Comparison of ENCODE assay signal across 9 mouse cellular contexts in the genomic region with DNA sequence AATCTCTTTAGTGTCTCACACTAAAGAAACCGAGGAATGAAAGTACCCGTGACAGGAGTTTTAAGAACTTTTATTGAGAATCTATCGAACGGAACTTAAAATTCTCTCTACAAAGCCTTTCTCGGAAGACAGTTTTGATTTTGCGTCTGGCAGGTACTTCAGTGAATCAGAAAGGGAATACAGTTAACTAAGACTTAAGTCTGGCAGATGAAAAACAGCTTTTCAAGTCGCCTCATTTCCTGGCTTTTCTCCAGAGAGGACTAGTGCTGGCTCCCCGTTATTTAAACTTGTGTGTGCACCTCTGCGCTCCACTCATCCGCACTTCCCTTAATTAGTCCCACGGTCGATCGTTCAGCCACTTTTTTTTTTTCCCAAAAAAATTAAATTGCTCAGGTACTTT. TPM values are rescaled to one million over a fixed set of nuclear protein-coding genes. Genes with fewer than 3 reads are reported as not detected.
DNase-seq lines count a peak whose midpoint lies in the region; ATAC-seq and TF ChIP-seq lines count a peak whose summit lies in the region.
"Had no signal": no experiment of that assay in that cellular context is flagged by ENCODE, and none has a peak within 500 bp of the region (broad histone marks: within the 10 kb centered on the region; RNA-seq: fewer than 3 reads in every experiment).

No protein-coding gene starts in this region.

- intact Hi-C loops in gastrocnemius, adult 2 months (cut with DNase I): loop anchor here (5.0 kb wide), 1 partner anchor 33 kb away; no protein-coding TSS in a partner anchor

- ATAC-seq in intestine, embryonic 14.5 days (replicated peaks; ENCODE audit: low FRiP score, low TSS enrichment, low read depth): no peak
- no peak for ATAC-seq in megakaryocyte progenitor cell, adult 5-6 weeks (replicated peaks; ENCODE audit: poor library complexity)

- H3K79me2 ChIP-seq in myocyte (ENCODE audit: control insufficient read depth, insufficient read depth): no peaks in the 10 kb centered on the region

- no peak for TF ChIP-seq POLR2A in myocyte (IDR thresholded peaks at IDR 0.05; ENCODE audit: insufficient read length, low read depth)

- H3K36me3 ChIP-seq in intestine, embryonic 14.5 days (ENCODE audit: control insufficient read depth, insufficient read depth, low read length): no peaks in the 10 kb centered on the region
- H3K36me3 ChIP-seq in myocyte (ENCODE audit: control insufficient read depth, insufficient read depth): no peaks in the 10 kb centered on the region

- peak overlapping the region; percentile 75 for H3K9ac ChIP-seq in intestine, embryonic 14.5 days (ENCODE audit: low read length)

- no peak for DNase-seq in gastrocnemius, adult 2 months
- DNase-seq in gastrocnemius, adult 8-10 months (ENCODE audit: low spot score in 2 of 2): no peak
- peak; percentile 20 for DNase-seq in thymus, postnatal 14 days
- DNase-seq in thymus, adult 18-20 months: no peak
- DNase-seq in intestine, embryonic 14.5 days (ENCODE audit: low spot score): no peak
- no peak for DNase-seq in spleen, postnatal 10 days (ENCODE audit: low spot score in 2 of 2)

- H3K27ac ChIP-seq in gastrocnemius, adult 2 months: peak overlapping the region; percentile 98
- no peak overlapping the region; the same call in 1 of the 2 replicates for H3K27ac ChIP-seq in intestine, embryonic 14.5 days (ENCODE audit: low read depth)

- no peak overlapping the region for H3ac ChIP-seq in myocyte (ENCODE audit: control insufficient read depth, insufficient read length)

- H3K4me3 ChIP-seq in gastrocnemius, adult 2 months: peak overlapping the region; percentile 97
- H3K4me3 ChIP-seq in intestine, embryonic 14.5 days (ENCODE audit: low read depth, low read length): peak overlapping the region; percentile 83
- peak overlapping the region; percentile 28 for H3K4me3 ChIP-seq in myocyte

- H3K9me3 ChIP-seq in intestine, embryonic 14.5 days (ENCODE audit: control insufficient read depth, low read length): no peaks in the 10 kb centered on the region

- TF ChIP-seq CTCF in gastrocnemius, adult 2 months (IDR thresholded peaks at IDR 0.05): no peak

- peak overlapping the region; percentile 93 for H3K4me2 ChIP-seq in intestine, embryonic 14.5 days (ENCODE audit: low read length)
- peak overlapping the region; percentile 76 for H3K4me2 ChIP-seq in myocyte (ENCODE audit: low read depth)

- peaks cover 8% of the 10 kb centered on the region; the same call in 1 of the 2 replicates for H3K4me1 ChIP-seq in intestine, embryonic 14.5 days (replicated peaks; ENCODE audit: control insufficient read depth, insufficient read depth, low read length)

- H3K27me3 ChIP-seq in intestine, embryonic 14.5 days (replicated peaks; ENCODE audit: control insufficient read depth, insufficient read depth, low read length): no peaks in the 10 kb centered on the region
- no peaks in the 10 kb centered on the region for H3K27me3 ChIP-seq in myocyte (ENCODE audit: control insufficient read depth, insufficient read depth, insufficient read length)

- WGBS in intestine, embryonic 14.5 days: 3% methylated on average over 13 of the region's 13 CpGs

TF ChIP-seq in myocyte, 11 proteins besides CTCF, POLR2A, EP300 and RAD21:
- no peak for TF ChIP-seq E2F4 (IDR thresholded peaks at IDR 0.05; ENCODE audit: insufficient read depth)
- TF ChIP-seq CEBPB (IDR thresholded peaks at IDR 0.05; ENCODE audit: insufficient read depth, poor library complexity, severe bottlenecking): no peak
- no peak for TF ChIP-seq REST (IDR thresholded peaks at IDR 0.05; ENCODE audit: insufficient read depth, insufficient read length)
- TF ChIP-seq MAX (IDR thresholded peaks at IDR 0.05; ENCODE audit: low read depth): no peak
- no peak for TF ChIP-seq TCF12 (IDR thresholded peaks at IDR 0.05; ENCODE audit: insufficient read depth, poor library complexity, severe bottlenecking)
- TF ChIP-seq POLR2AphosphoS2 (IDR thresholded peaks at IDR 0.05; ENCODE audit: insufficient read length, low read depth): no peak
- no peak for TF ChIP-seq USF1 (IDR thresholded peaks at IDR 0.05; ENCODE audit: low read depth)
- no peak for TF ChIP-seq SRF (IDR thresholded peaks at IDR 0.05; ENCODE audit: control insufficient read depth, insufficient read length, low read depth)
- TF ChIP-seq MYOD1 (IDR thresholded peaks at IDR 0.05; ENCODE audit: control insufficient read depth in 1 of 3, insufficient read length in 2 of 3, low read depth in 2 of 3): no peak
- TF ChIP-seq MYOG (IDR thresholded peaks at IDR 0.05; ENCODE audit: control insufficient read depth in 1 of 3, insufficient read depth in 1 of 3, insufficient read length in 2 of 3, low read depth in 2 of 3): no peak
TF ChIP-seq in myocyte: peak in this region for 0.

RNA-seq across cellular contexts. Expression of gene Rragd, which starts 1.4 kb away (rescaled TPM):
- total RNA-seq in gastrocnemius, adult 2 months (2021): 100 to 1,000 TPM; 174 to 204 TPM
- 100 to 1,000 TPM; 200 to 232 (median 207) TPM for total RNA-seq in gastrocnemius, adult 8-10 months (2022)
- polyA plus RNA-seq in intestine, embryonic 14.5 days (2014; fragmentation: Nextera tagmentation; extraction: Ambion mirVana): 10.0 and 14.5 TPM in 2 replicates
- 7.9 TPM for polyA plus RNA-seq in myocyte (2012; fragmentation: generic; extraction: Trizol)
- total RNA-seq in megakaryocyte progenitor cell, adult 5-6 weeks (2015): not detected in 2 replicates
- total RNA-seq in megakaryocyte progenitor cell, adult 5-6 weeks (2017): 0.10 TPM in 1 of 2 replicates, not detected in the other
- total RNA-seq: MEL had no signal

RNA-seq across cellular contexts. Expression of gene Ankrd6, which starts 33.6 kb away (rescaled TPM):
- 1 to 10 TPM; 2.5 to 6.2 TPM for total RNA-seq in gastrocnemius, adult 2 months (2021)
- total RNA-seq in gastrocnemius, adult 8-10 months (2022): 1 to 10 TPM; 3.8 to 5.9 (median 4.8) TPM
- polyA plus RNA-seq in intestine, embryonic 14.5 days (2014; fragmentation: Nextera tagmentation; extraction: Ambion mirVana): 5.0 and 6.1 TPM in 2 replicates
- 0.31 TPM for polyA plus RNA-seq in myocyte (2012; fragmentation: generic; extraction: Trizol)
- 0.59 and 0.76 TPM in 2 replicates for total RNA-seq in megakaryocyte progenitor cell, adult 5-6 weeks (2015)
- 0.92 and 0.95 TPM in 2 replicates for total RNA-seq in megakaryocyte progenitor cell, adult 5-6 weeks (2017)

RNA-seq across cellular contexts. Expression of gene Ube2j1, which starts 47.0 kb away (rescaled TPM):
- 10 to 100 TPM; 50.5 to 54.7 TPM for total RNA-seq in gastrocnemius, adult 2 months (2021)
- 10 to 100 TPM; 43.6 to 53.6 (median 49.1) TPM for total RNA-seq in gastrocnemius, adult 8-10 months (2022)
- polyA plus RNA-seq in intestine, embryonic 14.5 days (2014; fragmentation: Nextera tagmentation; extraction: Ambion mirVana): 39.7 and 45.2 TPM in 2 replicates
- 31.4 TPM for polyA plus RNA-seq in myocyte (2012; fragmentation: generic; extraction: Trizol)
- total RNA-seq in megakaryocyte progenitor cell, adult 5-6 weeks (2015): 52.8 and 54.9 TPM in 2 replicates
- total RNA-seq in megakaryocyte progenitor cell, adult 5-6 weeks (2017): 48.5 and 48.9 TPM in 2 replicates

Comparison
In these comparisons a context has a peak if more than half of its experiments do, and no peak if none do; other contexts are left out.
1. H3K4me3 ChIP-seq: peak in every context shown above with its lines; median percentile 97 in gastrocnemius, adult 2 months; 83 in intestine, embryonic 14.5 days; 28 in myocyte.
2. RNA of gene Rragd, which starts 1.4 kb away (total RNA-seq): 200 to 232 TPM in gastrocnemius, adult 8-10 months and 174 to 204 TPM in gastrocnemius, adult 2 months; 0.10 TPM in megakaryocyte progenitor cell, adult 5-6 weeks; every median in the first group is over 100 times any median in the second.